Mouse (Mus musculus): ENCODE measurements around the gene Ssxb2.
"Not testable (repeated sequence)": the region's sequence is repeated elsewhere in the genome, so short reads cannot be mapped to it uniquely, and the experiment has no call there.

The Ssxb2 gene

DNA sequence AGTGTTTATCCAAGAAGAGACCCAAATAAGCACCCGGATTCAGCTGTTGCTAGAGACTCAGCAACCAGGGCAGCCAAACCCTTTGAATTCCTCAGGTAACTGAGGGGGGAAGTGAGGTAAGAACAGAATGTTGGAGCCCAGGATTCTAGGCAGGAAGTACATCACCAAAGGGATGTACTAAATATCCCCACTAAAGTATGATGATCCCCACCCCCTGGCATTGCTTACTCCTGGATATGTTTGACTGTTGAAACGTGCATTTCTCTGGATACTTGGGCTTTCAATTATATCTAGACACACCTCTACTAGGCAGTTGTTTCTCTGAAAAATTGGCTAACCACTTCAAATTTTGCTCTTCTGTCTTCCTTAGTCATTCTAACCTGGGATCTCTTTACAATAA lies at the start of gene Ssxb2:
Ssxb2 (minus strand) TSS at position 101 of the 400 bp plus-strand sequence.
- not testable (repeated sequence) for DNase-seq

GRCm38 (mm10) chrX:8413005-8413404 lies 48.5 kb downstream of the Ssxb2 start, which contains the start of gene Ssxb1:
TSS of gene Ssxb1 (plus strand) at chrX:8413305.
- not testable (repeated sequence) for DNase-seq
